Mouse (Mus musculus): ENCODE measurements at regions not wholly inside any gene's neighbourhood (a gene's known extent, or its start where the extent isn't known, plus 50 kb on each side); places are given as distances from the start of the nearest gene placed in this dataset.

GRCm38 (mm10) chr12:28380203-28380602 is 172.0 kb downstream of the Dcdc2c start:
- peaks cover 8% of the 10 kb centered on the region; the same call in 1 of the 2 replicates for H3K4me1 ChIP-seq (replicated peaks)
- 37% methylated on average over 3 of the region's 3 CpGs for WGBS
- no peak overlapping the region for H3K9ac ChIP-seq
- H3K27me3 ChIP-seq: no peaks in the 10 kb centered on the region
- H3K9me3 ChIP-seq: no peaks in the 10 kb centered on the region
- H3K27ac ChIP-seq (replicated peaks): no peak overlapping the region
- no peaks in the 10 kb centered on the region for H3K36me3 ChIP-seq
- H3K4me3 ChIP-seq: no peak overlapping the region
- no peak overlapping the region for H3K4me2 ChIP-seq
- ATAC-seq (ENCODE audit: low FRiP score, low read depth): no peak

DNA sequence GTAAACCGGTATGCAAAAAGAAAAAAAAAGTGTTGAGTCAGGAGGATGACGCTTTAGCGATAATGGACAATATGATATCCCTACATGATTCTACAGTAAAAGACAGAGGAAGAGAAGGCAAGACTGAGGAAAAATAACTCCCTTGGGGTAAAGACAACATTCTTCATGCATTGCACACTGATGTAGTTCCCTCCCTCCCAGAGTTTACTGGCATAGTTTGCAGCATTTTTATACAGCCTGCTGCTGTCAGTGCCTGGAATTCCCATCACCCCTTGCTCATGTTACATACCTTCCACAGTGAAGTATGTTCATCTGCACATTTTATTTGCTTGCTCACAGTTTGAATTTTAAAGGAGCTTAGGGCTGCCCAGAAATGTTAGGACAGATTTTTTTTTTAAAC is 174.2 kb downstream of the Dcdc2c start:
- ATAC-seq (ENCODE audit: low FRiP score, low read depth): no peak
- Histone ChIP-seq H3K4me1 (replicated peaks) (peaks cover 8% of the 10 kb centered on the region; the same call in 1 of the 2 replicates), H3K4me3 (no peak overlapping the region), H3K36me3 (no peaks in the 10 kb centered on the region), H3K9me3 (no peaks in the 10 kb centered on the region), H3K27ac (replicated peaks) (no peak overlapping the region), H3K27me3 (no peaks in the 10 kb centered on the region), H3K9ac (no peak overlapping the region), H3K4me2 (no peak overlapping the region)
- 75% methylated on average over 3 of the region's 3 CpGs for WGBS

GRCm38 (mm10) chr12:28377373-28377772 is 174.8 kb downstream of the Dcdc2c start:
- no peak overlapping the region for H3K4me3 ChIP-seq
- WGBS: 54% methylated on average over 4 of the region's 4 CpGs
- H3K27me3 ChIP-seq: no peaks in the 10 kb centered on the region
- H3K4me2 ChIP-seq: no peak overlapping the region
- ATAC-seq (ENCODE audit: low FRiP score, low read depth): no peak
- H3K9ac ChIP-seq: no peak overlapping the region
- no peak overlapping the region for H3K27ac ChIP-seq (replicated peaks)
- H3K9me3 ChIP-seq: no peaks in the 10 kb centered on the region
- H3K36me3 ChIP-seq: no peaks in the 10 kb centered on the region
- H3K4me1 ChIP-seq (replicated peaks): peaks cover 8% of the 10 kb centered on the region; the same call in 1 of the 2 replicates

GRCm38 (mm10) chr12:28376770-28377169 is 175.4 kb downstream of the Dcdc2c start:
- Histone ChIP-seq H3K27me3 (no peaks in the 10 kb centered on the region), H3K4me2 (no peak overlapping the region), H3K9ac (no peak overlapping the region), H3K4me3 (no peak overlapping the region), H3K36me3 (no peaks in the 10 kb centered on the region), H3K4me1 (replicated peaks) (peaks cover 8% of the 10 kb centered on the region; the same call in 1 of the 2 replicates), H3K9me3 (no peaks in the 10 kb centered on the region), H3K27ac (replicated peaks) (no peak overlapping the region)
- 27% methylated on average over 4 of the region's 4 CpGs for WGBS
- no peak for ATAC-seq (ENCODE audit: low FRiP score, low read depth)

DNA sequence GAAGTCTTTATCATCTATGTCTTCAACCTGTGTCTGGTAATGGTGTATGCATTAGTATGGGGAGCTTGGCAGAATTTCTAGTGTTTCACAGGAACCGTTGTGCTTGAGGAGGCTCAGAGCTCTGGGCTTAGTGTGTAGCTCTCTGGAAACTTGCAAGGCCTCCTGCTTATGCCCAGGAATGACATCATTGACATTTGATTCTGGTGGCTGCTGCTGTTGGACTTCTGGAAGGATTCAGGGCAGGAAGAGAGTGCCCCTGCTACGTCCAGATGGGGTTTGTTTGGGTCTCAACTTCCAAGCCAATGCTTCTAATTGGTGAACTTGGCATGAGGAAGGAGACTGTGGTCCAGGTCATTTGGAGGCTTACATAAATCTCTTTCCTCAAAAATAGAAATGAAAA is 186.9 kb downstream of the Dcdc2c start:
- H3K9me3 ChIP-seq: no peaks in the 10 kb centered on the region
- no peak overlapping the region for H3K27ac ChIP-seq (replicated peaks)
- H3K4me1 ChIP-seq (replicated peaks): no peaks in the 10 kb centered on the region
- H3K9ac ChIP-seq: no peak overlapping the region
- no peaks in the 10 kb centered on the region for H3K27me3 ChIP-seq
- no peak overlapping the region for H3K4me3 ChIP-seq
- H3K36me3 ChIP-seq: no peaks in the 10 kb centered on the region
- no peak for ATAC-seq (ENCODE audit: low FRiP score, low read depth)
- H3K4me2 ChIP-seq: no peak overlapping the region
- WGBS: 77% methylated on average over 2 of the region's 2 CpGs

- Histone ChIP-seq H3K9ac (no peak overlapping the region), H3K27me3 (no peaks in the 10 kb centered on the region), H3K9me3 (no peaks in the 10 kb centered on the region), H3K36me3 (no peaks in the 10 kb centered on the region), H3K4me1 (replicated peaks) (no peaks in the 10 kb centered on the region), H3K4me2 (no peak overlapping the region), H3K27ac (replicated peaks) (no peak overlapping the region), H3K4me3 (no peak overlapping the region)
- WGBS: 34% methylated on average over 7 of the region's 7 CpGs
- ATAC-seq (ENCODE audit: low FRiP score, low read depth): no peak
These were observed 193.4 kb downstream of the Dcdc2c start for GRCm38 (mm10) chr12:28358737-28359333.

- Histone ChIP-seq H3K4me3 (no peak overlapping the region), H3K9me3 (no peaks in the 10 kb centered on the region), H3K4me2 (no peak overlapping the region), H3K27me3 (no peaks in the 10 kb centered on the region), H3K27ac (replicated peaks) (no peak overlapping the region), H3K9ac (no peak overlapping the region), H3K36me3 (no peaks in the 10 kb centered on the region), H3K4me1 (replicated peaks) (no peaks in the 10 kb centered on the region)
- 86% methylated on average over 10 of the region's 10 CpGs for WGBS
- no peak for ATAC-seq (ENCODE audit: low FRiP score, low read depth)
These were observed 194.4 kb downstream of the Dcdc2c start for GRCm38 (mm10) chr12:28357764-28358163.

- H3K27ac ChIP-seq (replicated peaks): no peak overlapping the region
- 68% methylated on average over 3 of the region's 3 CpGs for WGBS
- no peak overlapping the region for H3K9ac ChIP-seq
- no peak overlapping the region for H3K4me2 ChIP-seq
- H3K9me3 ChIP-seq: no peaks in the 10 kb centered on the region
- ATAC-seq (ENCODE audit: low FRiP score, low read depth): no peak
- no peak overlapping the region for H3K4me3 ChIP-seq
- no peaks in the 10 kb centered on the region for H3K36me3 ChIP-seq
- no peaks in the 10 kb centered on the region for H3K4me1 ChIP-seq (replicated peaks)
- H3K27me3 ChIP-seq: no peaks in the 10 kb centered on the region
These were observed 199.1 kb downstream of the Dcdc2c start for GRCm38 (mm10) chr12:28353140-28353539.

- H3K9me3 ChIP-seq: no peaks in the 10 kb centered on the region
- no peaks in the 10 kb centered on the region for H3K4me1 ChIP-seq (replicated peaks)
- no peaks in the 10 kb centered on the region for H3K27me3 ChIP-seq
- H3K36me3 ChIP-seq: no peaks in the 10 kb centered on the region
- H3K4me3 ChIP-seq: no peak overlapping the region
- no peak for ATAC-seq (ENCODE audit: low FRiP score, low read depth)
- no peak overlapping the region for H3K9ac ChIP-seq
- 78% methylated on average over 3 of the region's 3 CpGs for WGBS
- no peak overlapping the region for H3K27ac ChIP-seq (replicated peaks)
- no peak overlapping the region for H3K4me2 ChIP-seq
These were observed 199.6 kb downstream of the Dcdc2c start for GRCm38 (mm10) chr12:28352571-28352970.

DNA sequence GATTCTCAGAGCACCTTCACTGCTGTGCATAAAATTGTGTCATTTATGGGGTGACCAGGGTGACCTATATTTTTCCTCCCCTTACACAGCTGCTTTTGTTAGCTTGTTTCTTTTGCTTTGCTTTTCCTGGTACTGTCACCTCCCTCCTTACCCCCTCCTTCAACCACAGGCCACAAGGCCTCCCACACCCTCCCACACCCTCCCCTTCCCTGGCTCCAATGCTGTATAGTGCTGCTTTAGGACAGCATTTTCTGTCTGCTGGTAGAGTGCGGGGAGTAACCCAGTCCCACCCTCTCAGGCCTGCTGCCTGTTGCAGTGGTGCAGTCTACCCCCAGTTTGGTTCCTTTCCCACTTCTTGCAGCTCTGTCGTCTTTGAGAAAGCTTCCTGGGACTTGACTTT is 209.5 kb downstream of the Dcdc2c start:
- no peak overlapping the region for H3K27ac ChIP-seq (replicated peaks)
- no peak for ATAC-seq (ENCODE audit: low FRiP score, low read depth)
- 81% methylated on average over 2 of the region's 2 CpGs for WGBS
- no peaks in the 10 kb centered on the region for H3K4me1 ChIP-seq (replicated peaks)
- H3K9me3 ChIP-seq: no peaks in the 10 kb centered on the region
- H3K4me3 ChIP-seq: no peak overlapping the region
- H3K9ac ChIP-seq: no peak overlapping the region
- H3K27me3 ChIP-seq: no peaks in the 10 kb centered on the region
- no peak overlapping the region for H3K4me2 ChIP-seq
- H3K36me3 ChIP-seq: no peaks in the 10 kb centered on the region

- H3K27ac ChIP-seq (replicated peaks): no peak overlapping the region
- no peaks in the 10 kb centered on the region for H3K27me3 ChIP-seq
- no peaks in the 10 kb centered on the region for H3K9me3 ChIP-seq
- no peak overlapping the region for H3K9ac ChIP-seq
- no peak overlapping the region for H3K4me3 ChIP-seq
- no peak overlapping the region for H3K4me2 ChIP-seq
- no peaks in the 10 kb centered on the region for H3K4me1 ChIP-seq (replicated peaks)
- no peak for ATAC-seq (ENCODE audit: low FRiP score, low read depth)
- no peaks in the 10 kb centered on the region for H3K36me3 ChIP-seq
- WGBS: 41% methylated on average over 5 of the region's 5 CpGs
These were observed 219.6 kb downstream of the Dcdc2c start for GRCm38 (mm10) chr12:28332591-28332990.

DNA sequence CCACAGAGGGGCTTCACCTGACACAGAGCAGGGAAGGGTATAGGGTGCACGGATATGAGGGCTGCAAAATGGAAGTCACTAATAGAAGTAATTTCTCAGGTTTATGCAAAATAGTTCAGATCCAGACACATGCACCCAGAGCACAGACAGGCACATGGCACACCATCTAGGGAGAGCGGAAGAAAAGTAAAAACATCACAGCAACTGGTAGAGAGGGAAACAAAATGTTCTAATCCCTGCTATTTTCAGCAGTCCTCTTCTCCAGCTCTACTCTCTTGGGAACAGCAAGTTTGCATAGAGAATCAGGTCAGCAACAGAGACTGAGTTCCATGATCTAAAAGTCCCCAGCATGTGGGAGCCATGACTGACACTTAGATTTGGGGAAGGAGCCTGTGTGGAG is 220.4 kb downstream of the Dcdc2c start:
- Histone ChIP-seq H3K9me3 (no peaks in the 10 kb centered on the region), H3K4me1 (replicated peaks) (no peaks in the 10 kb centered on the region), H3K27ac (replicated peaks) (no peak overlapping the region), H3K9ac (no peak overlapping the region), H3K4me2 (no peak overlapping the region), H3K27me3 (no peaks in the 10 kb centered on the region), H3K4me3 (no peak overlapping the region), H3K36me3 (no peaks in the 10 kb centered on the region)
- WGBS: 81% methylated on average over 2 of the region's 2 CpGs
- no peak for ATAC-seq (ENCODE audit: low FRiP score, low read depth)

DNA sequence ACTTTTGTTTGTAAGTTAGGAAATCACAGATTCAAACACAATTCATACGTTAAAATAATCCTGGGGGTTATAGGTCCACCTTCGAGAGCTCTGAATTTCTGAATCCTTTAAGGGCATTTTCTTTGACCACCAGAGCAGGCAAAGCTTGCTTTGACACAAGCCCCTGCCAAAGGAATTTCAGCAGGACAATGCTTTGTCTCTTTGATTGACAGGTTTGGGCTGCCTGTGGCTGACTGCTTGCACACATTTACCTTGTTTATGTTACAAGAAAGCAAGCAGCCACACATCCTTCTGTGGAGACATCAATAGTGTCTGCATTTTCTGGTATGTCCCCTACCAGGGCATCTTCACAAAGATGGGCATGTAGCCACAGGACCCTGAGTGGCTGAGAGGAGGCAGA is 228.5 kb downstream of the Dcdc2c start:
- Histone ChIP-seq H3K4me2 (no peak overlapping the region), H3K36me3 (no peaks in the 10 kb centered on the region), H3K9me3 (no peaks in the 10 kb centered on the region), H3K4me1 (replicated peaks) (no peaks in the 10 kb centered on the region), H3K9ac (no peak overlapping the region), H3K27me3 (no peaks in the 10 kb centered on the region), H3K4me3 (no peak overlapping the region), H3K27ac (replicated peaks) (no peak overlapping the region)
- WGBS: 41% methylated on average over 2 of the region's 2 CpGs
- no peak for ATAC-seq (ENCODE audit: low FRiP score, low read depth)
